17 mouse cellular contexts compared by ENCODE assay signal in the genomic region with DNA sequence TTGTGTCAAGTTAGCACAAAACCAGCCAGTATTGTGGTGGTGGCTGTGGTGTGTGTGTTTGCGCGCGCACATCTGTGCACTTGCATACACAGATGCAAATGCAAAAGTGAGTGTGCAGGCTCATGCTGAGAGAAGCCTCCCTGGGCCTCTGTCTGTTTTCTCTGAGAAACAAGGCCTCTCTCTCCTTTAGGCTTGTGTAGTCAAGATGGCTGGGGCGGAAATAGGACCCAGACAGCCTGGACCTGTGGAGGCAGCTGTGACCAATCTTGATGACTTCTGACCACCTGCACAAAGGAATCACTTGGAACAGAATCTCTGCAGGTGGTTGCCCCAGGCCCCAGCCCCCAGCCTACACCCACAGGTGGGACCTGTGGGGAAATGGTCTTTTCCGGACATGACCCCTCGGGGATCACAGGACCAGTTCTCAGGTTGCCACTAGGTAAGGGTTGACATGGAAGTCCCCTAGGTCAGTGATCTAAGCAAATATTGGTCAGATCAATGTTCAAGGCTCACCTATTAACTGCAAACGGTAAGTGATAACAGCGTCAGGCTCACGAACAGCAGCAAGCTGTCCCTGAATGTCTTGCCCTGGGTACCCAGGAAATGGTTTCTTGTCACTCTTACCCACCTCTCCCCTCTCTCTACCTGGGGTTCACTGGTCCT.
A peak's percentile ranks its signal among the peaks of the same experiment; 100 is the strongest.
DNase-seq lines count a peak whose midpoint lies in the region; ATAC-seq and TF ChIP-seq lines count a peak whose summit lies in the region.
"Had no signal": no experiment of that assay in that cellular context is flagged by ENCODE, and none has a peak within 500 bp of the region (broad histone marks: within the 10 kb centered on the region; RNA-seq: fewer than 3 reads in every experiment).

No protein-coding gene starts in this region.

- H3K27ac ChIP-seq in heart, embryonic 15.5 days, result peak overlapping the region; percentile 94
- H3K27ac ChIP-seq in CH12.LX (ENCODE audit: insufficient read depth, low read depth) (no peak overlapping the region), ES-Bruce4 (ENCODE audit: insufficient read depth, low read length) (peak overlapping the region; percentile 46; the same call in 1 of the 2 replicates)
- no peak overlapping the region for H3K27ac ChIP-seq in liver, embryonic 14.5 days
- H3K27ac ChIP-seq: kidney, postnatal 0 days; limb, embryonic 15.5 days had no signal

- H3K4me1 ChIP-seq in heart, embryonic 15.5 days (replicated peaks), result peaks cover 26% of the 10 kb centered on the region
- peaks cover 10 to 56% of the 10 kb centered on the region in 2 experiments for H3K4me1 ChIP-seq in CH12.LX (ENCODE audit: control insufficient read depth in 1 of 2, insufficient read depth in 2 of 2)
- H3K4me1 ChIP-seq in ES-Bruce4 (ENCODE audit: control insufficient read depth, insufficient read depth, low read length), result peaks cover 14% of the 10 kb centered on the region
- peaks cover 7 to 34% of the 10 kb centered on the region in 2 experiments for H3K4me1 ChIP-seq in liver, embryonic 14.5 days (replicated peaks; ENCODE audit: control insufficient read depth in 2 of 2, insufficient read depth in 2 of 2, low read length in 1 of 2)

- 81% methylated on average over 9 of the region's 9 CpGs for WGBS in heart, embryonic 15.5 days
- WGBS in liver, embryonic 14.5 days (ENCODE audit: insufficient replicate concordance), result 50% methylated on average over 9 of the region's 9 CpGs

- intact Hi-C loops in left cerebral cortex, postnatal 4 days (cut with DNase I), result no loop called here

- 0 out of 2 replicates have a peak overlapping the region, but pooled peaks have one; percentile 31 for H3K4me2 ChIP-seq in heart, embryonic 15.5 days
- no peak overlapping the region for H3K4me2 ChIP-seq in CH12.LX (ENCODE audit: insufficient read depth, low read depth, poor library complexity, severe bottlenecking)
- H3K4me2 ChIP-seq in liver, embryonic 14.5 days (ENCODE audit: low read depth), result peak overlapping the region; percentile 22
- H3K4me2 ChIP-seq: limb, embryonic 15.5 days had no signal

- no peak for TF ChIP-seq RAD21 in CH12.LX (IDR thresholded peaks at IDR 0.05; ENCODE audit: low read depth, low read length)

- TF ChIP-seq EP300 in CH12.LX (IDR thresholded peaks at IDR 0.05; ENCODE audit: low read length) (peak; percentile 39; the same call in 1 of the 2 replicates), ES-Bruce4 (IDR thresholded peaks at IDR 0.05; ENCODE audit: insufficient read depth, low read depth, low read length) (no peak)
- no peak for TF ChIP-seq EP300 in liver, embryonic 14.5 days (IDR thresholded peaks at IDR 0.05; ENCODE audit: low read depth)

- 0 out of 2 replicates have a peak overlapping the region, but pooled peaks have one; percentile 23 for H3K9ac ChIP-seq in heart, embryonic 15.5 days
- H3K9ac ChIP-seq in CH12.LX (ENCODE audit: insufficient read depth, low read depth), result no peak overlapping the region
- no peak overlapping the region for H3K9ac ChIP-seq in ES-Bruce4 (ENCODE audit: low read depth, poor library complexity, severe bottlenecking)
- no peak overlapping the region for H3K9ac ChIP-seq in liver, embryonic 14.5 days (replicated peaks)
- H3K9ac ChIP-seq: limb, embryonic 15.5 days had no signal

- no peaks in the 10 kb centered on the region for H3K27me3 ChIP-seq in heart, embryonic 15.5 days
- H3K27me3 ChIP-seq in CH12.LX (replicated peaks) (peaks cover 5% of the 10 kb centered on the region), ES-Bruce4 (ENCODE audit: control insufficient read depth, insufficient read depth, low read length, poor library complexity, severe bottlenecking) (no peaks in the 10 kb centered on the region)
- no peaks in the 10 kb centered on the region for H3K27me3 ChIP-seq in liver, embryonic 14.5 days (ENCODE audit: control insufficient read depth, insufficient read depth, low read length)
- H3K27me3 ChIP-seq: limb, embryonic 15.5 days had no signal

- no peak for ATAC-seq in heart, embryonic 15.5 days (replicated peaks; ENCODE audit: insufficient number of reproducible peaks, insufficient read depth, low FRiP score, low read depth)
- ATAC-seq in liver, embryonic 14.5 days (ENCODE audit: insufficient read depth), result peak; percentile 39; the same call in 1 of the 2 replicates
- ATAC-seq: CD4-positive, CD25-positive, alpha-beta regulatory T cell, adult 4 months; forebrain, embryonic 14.5 days had no signal

- no peak overlapping the region for H3K4me3 ChIP-seq in heart, embryonic 15.5 days
- H3K4me3 ChIP-seq in CH12.LX (replicated peaks in 1 of 3; ENCODE audit: low read depth in 2 of 3, low read length in 2 of 3, poor library complexity in 1 of 3) (no peak overlapping the region), ES-Bruce4 (ENCODE audit: low read depth, low read length) (no peak overlapping the region)
- no peak overlapping the region for H3K4me3 ChIP-seq in liver, embryonic 14.5 days (ENCODE audit: insufficient read depth in 1 of 2, low read depth in 2 of 2, low read length in 2 of 2)
- H3K4me3 ChIP-seq: limb, embryonic 15.5 days had no signal

- dilution Hi-C loops in CH12.LX (cut with MboI; ENCODE audit: extremely low pct_ligation_motif_present, extremely low pct_unique_long_range_greater_than_20kb, low sequenced_read_pairs), result no loop called here

- TF ChIP-seq POLR2A in CH12.LX (IDR thresholded peaks at IDR 0.05; ENCODE audit: low read depth, low read length), result no peak
- TF ChIP-seq POLR2A in ES-Bruce4 (IDR thresholded peaks at IDR 0.05; ENCODE audit: insufficient read depth, low read length), result no peak

- in situ Hi-C loops in CH12.LX (cut with MboI; ENCODE audit: low pct_ligation_motif_present, low pct_unique_long_range_greater_than_20kb, low sequenced_read_pairs), result no loop called here

- TF ChIP-seq CTCF in CH12.LX (conservative IDR thresholded peaks at IDR 0.05 in 1 of 2, IDR thresholded peaks at IDR 0.05 in 1 of 2; ENCODE audit: low read depth in 2 of 2, low read length in 2 of 2) (no peak), ES-Bruce4 (IDR thresholded peaks at IDR 0.05; ENCODE audit: low read depth, low read length) (no peak)
- no peak for TF ChIP-seq CTCF in liver, embryonic 14.5 days (IDR thresholded peaks at IDR 0.05; ENCODE audit: low read depth)

- no peak for DNase-seq in heart, adult 9 months (ENCODE audit: low spot score in 2 of 2)
- DNase-seq in CH12.LX (ENCODE audit: extremely low read depth), result peak; percentile 48
- DNase-seq in liver, embryonic 14.5 days (ENCODE audit: low read depth in 3 of 3, low spot score in 3 of 3), result no peak
- DNase-seq in left cerebral cortex, postnatal 4 days, result no peak
- no peak for DNase-seq in retina, embryonic 14.5 days (ENCODE audit: low spot score)
- DNase-seq in urinary bladder, postnatal 14 days (ENCODE audit: low spot score), result no peak
- DNase-seq: cerebellum, adult 8-10 months; lung, postnatal 4 days; midbrain, embryonic 14.5 days; right cerebral cortex, postnatal 14 days; thymus, adult 18-20 months had no signal

- no peaks in the 10 kb centered on the region for H3K36me3 ChIP-seq in heart, embryonic 15.5 days
- H3K36me3 ChIP-seq in CH12.LX (replicated peaks in 1 of 2; ENCODE audit: control insufficient read depth in 1 of 2, insufficient read depth in 1 of 2, low read length in 1 of 2) (no peaks in the 10 kb centered on the region), ES-Bruce4 (ENCODE audit: control insufficient read depth, insufficient read depth, low read length, poor library complexity, severe bottlenecking) (no peaks in the 10 kb centered on the region)
- no peaks in the 10 kb centered on the region for H3K36me3 ChIP-seq in liver, embryonic 14.5 days (replicated peaks; ENCODE audit: control insufficient read depth, insufficient read depth, low read depth)
- H3K36me3 ChIP-seq: limb, embryonic 15.5 days had no signal

- no peaks in the 10 kb centered on the region for H3K9me3 ChIP-seq in heart, embryonic 15.5 days (replicated peaks)
- H3K9me3 ChIP-seq in CH12.LX (replicated peaks; ENCODE audit: low read length) (peaks cover 3% of the 10 kb centered on the region), ES-Bruce4 (replicated peaks; ENCODE audit: control insufficient read depth, insufficient read depth, low read length, poor library complexity, severe bottlenecking) (no peaks in the 10 kb centered on the region)
- no peaks in the 10 kb centered on the region for H3K9me3 ChIP-seq in liver, embryonic 14.5 days (ENCODE audit: control insufficient read depth, low read length)
- H3K9me3 ChIP-seq: limb, embryonic 15.5 days had no signal

- no peaks in the 10 kb centered on the region for H3K79me2 ChIP-seq in CH12.LX (replicated peaks; ENCODE audit: control insufficient read depth, extremely low read depth, insufficient read depth, poor library complexity, severe bottlenecking)

TF ChIP-seq in CH12.LX, 34 proteins besides CTCF, POLR2A, EP300 and RAD21:
- TF ChIP-seq MYC (IDR thresholded peaks at IDR 0.05; ENCODE audit: low read depth, low read length) (no peak), CHD1 (IDR thresholded peaks at IDR 0.05; ENCODE audit: low read depth, low read length) (no peak), GABPA (IDR thresholded peaks at IDR 0.05; ENCODE audit: insufficient replicate concordance, low read depth, low read length) (no peak), SIN3A (IDR thresholded peaks at IDR 0.05; ENCODE audit: low read length) (no peak; the same call in 1 of the 2 replicates), TCF12 (IDR thresholded peaks at IDR 0.05; ENCODE audit: low read depth, low read length) (peak; percentile 61)
TF ChIP-seq in CH12.LX: peak in this region for 1.

Comparison
In these comparisons a context has a peak if more than half of its experiments do, and no peak if none do; other contexts are left out.
1. H3K27ac ChIP-seq: peak in heart, embryonic 15.5 days (single experiment) and ES-Bruce4 (single experiment); none in CH12.LX (single experiment) and liver, embryonic 14.5 days (single experiment).